Mouse (Mus musculus) kidney, adult 2 months (tissue): Measurements from ENCODE around the gene Cd19.

ENCODE experiments used
- CTCF ChIP-seq: fragments of 200-500 bp; conservative IDR thresholded peaks from 2 replicates; pipeline ENCODE4 v1.5.1; 2011; ENCODE audit warnings: low read depth, mild to moderate bottlenecking, control low read depth, low read length, moderate library complexity, mixed read lengths; ENCODE audit not compliant: insufficient read depth, insufficient read length
- POLR2A ChIP-seq: fragments of 200-500 bp; IDR thresholded peaks from one replicate; pipeline ENCODE4 v1.6.1; 2011; ENCODE audit warnings: low read depth, low read length, control low read depth

DNA sequence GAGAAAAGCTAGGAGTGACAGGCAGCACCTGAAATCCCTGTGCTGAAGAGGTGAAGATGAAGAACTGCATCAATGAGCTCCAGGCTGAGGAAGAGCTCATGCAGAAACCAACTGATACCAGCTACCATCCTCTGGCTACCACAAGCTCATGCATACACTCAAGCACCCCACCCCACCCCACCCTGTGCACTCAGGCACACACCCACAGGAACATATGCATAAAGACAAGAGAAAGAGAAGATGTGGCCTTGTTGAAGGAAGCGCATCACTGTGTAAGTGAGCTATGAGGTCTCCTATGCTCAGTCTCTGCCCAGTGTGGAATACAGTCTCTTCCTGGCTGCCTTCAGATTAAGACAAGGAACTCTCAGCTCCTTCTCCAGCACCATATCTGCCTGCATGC, 26.5 kb downstream of the Cd19 start:
- no peak for TF ChIP-seq CTCF
- no peak for TF ChIP-seq POLR2A
